In the genomic region with DNA sequence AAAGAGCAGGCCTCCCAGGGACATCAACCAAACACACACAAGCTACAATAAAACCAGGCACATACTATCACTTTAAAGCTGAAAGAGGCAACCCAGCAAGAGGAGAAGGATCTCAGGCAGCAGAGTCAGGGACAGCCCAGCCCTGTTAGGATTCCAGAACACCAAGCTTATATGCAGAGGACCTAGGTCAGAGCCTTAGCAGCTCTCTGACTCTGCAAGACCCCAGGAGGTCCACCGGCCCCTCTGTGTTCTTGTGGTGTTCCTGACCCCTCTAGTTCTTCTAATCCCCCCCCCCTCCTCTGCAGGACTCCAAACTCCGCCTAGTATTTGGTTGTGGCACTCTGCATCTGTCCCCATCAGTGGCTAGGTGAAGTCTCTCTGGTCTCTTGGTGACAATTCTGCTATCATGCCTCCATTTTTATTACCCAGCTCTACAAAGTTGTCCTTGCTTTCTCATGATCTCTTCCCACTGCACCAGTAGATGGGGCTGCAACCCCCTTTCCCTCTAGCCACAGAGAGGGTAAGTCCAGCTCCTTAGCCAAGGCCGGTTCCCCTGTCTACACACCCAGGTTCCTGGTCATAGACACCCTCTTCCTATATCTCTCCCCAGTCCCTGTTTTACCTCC, we compare ENCODE assay signal across 8 mouse cellular contexts. TPM values are rescaled to one million over a fixed set of nuclear protein-coding genes. Genes with fewer than 3 reads are reported as not detected.
DNase-seq lines count a peak whose midpoint lies in the region; ATAC-seq and TF ChIP-seq lines count a peak whose summit lies in the region.

No protein-coding gene starts in this region.

- DNase-seq in kidney, adult 9 months, result no peak
- no peak for DNase-seq in brain, embryonic 14.5 days (ENCODE audit: low read depth)
- no peak for DNase-seq in thymus, postnatal 25 days
- no peak for DNase-seq in spleen, postnatal 4 days (ENCODE audit: low spot score in 2 of 2)
- no peak for DNase-seq in right cerebral cortex, postnatal 36 days (ENCODE audit: low spot score in 2 of 2)

- H3K4me3 ChIP-seq in kidney, embryonic 15.5 days (replicated peaks), result no peak overlapping the region
- no peak overlapping the region for H3K4me3 ChIP-seq in ES-Bruce4 (ENCODE audit: low read depth, low read length)
- no peak overlapping the region for H3K4me3 ChIP-seq in liver, embryonic 16.5 days (ENCODE audit: low read depth, low read length)

- peaks cover 22% of the 10 kb centered on the region for H3K4me1 ChIP-seq in kidney, embryonic 15.5 days
- peaks cover 1% of the 10 kb centered on the region for H3K4me1 ChIP-seq in ES-Bruce4 (ENCODE audit: control insufficient read depth, insufficient read depth, low read length)
- peaks cover 14% of the 10 kb centered on the region for H3K4me1 ChIP-seq in liver, embryonic 16.5 days (ENCODE audit: control insufficient read depth, low read depth, low read length)

- 0 out of 2 replicates have a peak overlapping the region, but pooled peaks have one; percentile 6 for H3K27ac ChIP-seq in kidney, embryonic 15.5 days
- 0 out of 2 replicates have a peak overlapping the region, but pooled peaks have one; percentile 17 for H3K27ac ChIP-seq in ES-Bruce4 (ENCODE audit: insufficient read depth, low read length)
- H3K27ac ChIP-seq in liver, embryonic 16.5 days (ENCODE audit: low read length), result no peak overlapping the region

- 0 out of 2 replicates have a peak, but pooled peaks cover 6% of the 10 kb centered on the region for H3K27me3 ChIP-seq in kidney, embryonic 15.5 days
- no peaks in the 10 kb centered on the region for H3K27me3 ChIP-seq in ES-Bruce4 (ENCODE audit: control insufficient read depth, insufficient read depth, low read length, poor library complexity, severe bottlenecking)
- H3K27me3 ChIP-seq in liver, embryonic 16.5 days (ENCODE audit: control insufficient read depth, insufficient read depth, low read depth, low read length), result no peaks in the 10 kb centered on the region; the same call in 1 of the 2 replicates

- TF ChIP-seq EP300 in ES-Bruce4 (IDR thresholded peaks at IDR 0.05; ENCODE audit: insufficient read depth, low read depth, low read length), result no peak

- H3K9me3 ChIP-seq in kidney, embryonic 15.5 days (replicated peaks), result no peaks in the 10 kb centered on the region
- no peaks in the 10 kb centered on the region for H3K9me3 ChIP-seq in ES-Bruce4 (replicated peaks; ENCODE audit: control insufficient read depth, insufficient read depth, low read length, poor library complexity, severe bottlenecking)
- no peaks in the 10 kb centered on the region for H3K9me3 ChIP-seq in liver, embryonic 16.5 days (replicated peaks; ENCODE audit: control insufficient read depth, low read length)

- peak; percentile 59 for TF ChIP-seq CTCF in ES-Bruce4 (IDR thresholded peaks at IDR 0.05; ENCODE audit: low read depth, low read length)
- TF ChIP-seq CTCF in brain, embryonic 14.5 days (IDR thresholded peaks at IDR 0.05; ENCODE audit: borderline replicate concordance, extremely low read depth, insufficient read depth, insufficient read length), result peak; percentile 38; the same call in 1 of the 2 replicates

- 0 out of 2 replicates have a peak overlapping the region, but pooled peaks have one; percentile 10 for H3K9ac ChIP-seq in kidney, embryonic 15.5 days
- H3K9ac ChIP-seq in ES-Bruce4 (ENCODE audit: low read depth, poor library complexity, severe bottlenecking), result peak overlapping the region; percentile 27; the same call in 1 of the 2 replicates
- H3K9ac ChIP-seq in liver, embryonic 16.5 days (ENCODE audit: low read depth, low read length), result peak overlapping the region; percentile 4; the same call in 1 of the 2 replicates

- no peak for ATAC-seq in kidney, embryonic 15.5 days (replicated peaks; ENCODE audit: low FRiP score)
- ATAC-seq in liver, embryonic 16.5 days (ENCODE audit: low read depth), result no peak

- no peak for TF ChIP-seq POLR2A in ES-Bruce4 (IDR thresholded peaks at IDR 0.05; ENCODE audit: insufficient read depth, low read length)
- no peak for TF ChIP-seq POLR2A in brain, embryonic 14.5 days (IDR thresholded peaks at IDR 0.05; ENCODE audit: borderline replicate concordance, extremely low read depth, insufficient read depth, insufficient read length, poor library complexity, severe bottlenecking)

- peak overlapping the region; percentile 67; the same call in 1 of the 2 replicates for H3K4me2 ChIP-seq in kidney, embryonic 15.5 days
- no peak overlapping the region for H3K4me2 ChIP-seq in liver, embryonic 16.5 days (ENCODE audit: low read depth, low read length)

- WGBS in kidney, embryonic 15.5 days, result 50% methylated on average over 3 of the region's 3 CpGs
- WGBS in liver, embryonic 16.5 days (ENCODE audit: insufficient replicate concordance), result 42% methylated on average over 3 of the region's 3 CpGs

- H3K36me3 ChIP-seq in kidney, embryonic 15.5 days, result peaks cover 26% of the 10 kb centered on the region
- peaks cover 5% of the 10 kb centered on the region; the same call in 1 of the 2 replicates for H3K36me3 ChIP-seq in ES-Bruce4 (ENCODE audit: control insufficient read depth, insufficient read depth, low read length, poor library complexity, severe bottlenecking)
- H3K36me3 ChIP-seq in liver, embryonic 16.5 days (ENCODE audit: control insufficient read depth, insufficient read depth), result peaks cover 21% of the 10 kb centered on the region

RNA-seq across cellular contexts. Expression of gene Mlst8, which starts 1.4 kb away (rescaled TPM):
- polyA plus RNA-seq in kidney, embryonic 15.5 days (2015; fragmentation: Nextera tagmentation; extraction: Ambion mirVana), result 29.0 and 36.1 TPM in 2 replicates
- 20.4 and 22.8 TPM in 2 replicates for polyA plus RNA-seq in ES-Bruce4 (2011; ENCODE audit: insufficient read depth, insufficient read length, low read depth, missing spikeins)
- polyA plus RNA-seq in brain, embryonic 14.5 days (2012; rRNA removed), result 47.1 and 53.7 TPM in 2 replicates
- polyA plus RNA-seq in liver, embryonic 16.5 days (2015; fragmentation: Nextera tagmentation; extraction: Ambion mirVana), result 11.8 and 11.9 TPM in 2 replicates

RNA-seq across cellular contexts. Expression of gene Bricd5, which starts 6.6 kb away (rescaled TPM):
- polyA plus RNA-seq in kidney, embryonic 15.5 days (2015; fragmentation: Nextera tagmentation; extraction: Ambion mirVana), result 0.39 and 0.58 TPM in 2 replicates
- polyA plus RNA-seq in ES-Bruce4 (2011; ENCODE audit: insufficient read depth, insufficient read length, low read depth, missing spikeins), result not detected in 2 replicates
- 0.48 and 0.77 TPM in 2 replicates for polyA plus RNA-seq in brain, embryonic 14.5 days (2012; rRNA removed)
- not detected in 2 replicates for polyA plus RNA-seq in liver, embryonic 16.5 days (2015; fragmentation: Nextera tagmentation; extraction: Ambion mirVana)

RNA-seq across cellular contexts. Expression of gene Caskin1, which starts 8.1 kb away (rescaled TPM):
- 1.8 and 2.3 TPM in 2 replicates for polyA plus RNA-seq in kidney, embryonic 15.5 days (2015; fragmentation: Nextera tagmentation; extraction: Ambion mirVana)
- polyA plus RNA-seq in ES-Bruce4 (2011; ENCODE audit: insufficient read depth, insufficient read length, low read depth, missing spikeins), result 1.7 and 3.3 TPM in 2 replicates
- polyA plus RNA-seq in brain, embryonic 14.5 days (2012; rRNA removed), result 91.5 and 142 TPM in 2 replicates
- polyA plus RNA-seq in liver, embryonic 16.5 days (2015; fragmentation: Nextera tagmentation; extraction: Ambion mirVana), result 0.08 and 0.13 TPM in 2 replicates

RNA-seq across cellular contexts. Expression of gene Pgp, which starts 10.1 kb away (rescaled TPM):
- polyA plus RNA-seq in kidney, embryonic 15.5 days (2015; fragmentation: Nextera tagmentation; extraction: Ambion mirVana), result 49.9 and 53.3 TPM in 2 replicates
- 15.4 and 16.4 TPM in 2 replicates for polyA plus RNA-seq in ES-Bruce4 (2011; ENCODE audit: insufficient read depth, insufficient read length, low read depth, missing spikeins)
- 49.6 and 52.2 TPM in 2 replicates for polyA plus RNA-seq in brain, embryonic 14.5 days (2012; rRNA removed)
- 48.2 and 49.0 TPM in 2 replicates for polyA plus RNA-seq in liver, embryonic 16.5 days (2015; fragmentation: Nextera tagmentation; extraction: Ambion mirVana)

RNA-seq across cellular contexts. Expression of gene E4f1, which starts 10.2 kb away (rescaled TPM):
- polyA plus RNA-seq in kidney, embryonic 15.5 days (2015; fragmentation: Nextera tagmentation; extraction: Ambion mirVana), result 29.9 and 36.7 TPM in 2 replicates
- polyA plus RNA-seq in ES-Bruce4 (2011; ENCODE audit: insufficient read depth, insufficient read length, low read depth, missing spikeins), result 13.0 and 15.3 TPM in 2 replicates
- polyA plus RNA-seq in brain, embryonic 14.5 days (2012; rRNA removed), result 89.5 and 99.5 TPM in 2 replicates
- polyA plus RNA-seq in liver, embryonic 16.5 days (2015; fragmentation: Nextera tagmentation; extraction: Ambion mirVana), result 11.4 and 12.3 TPM in 2 replicates

Comparison
In these comparisons a context has a peak if more than half of its experiments do, and no peak if none do; other contexts are left out.
1. RNA of gene Caskin1, which starts 8.1 kb away (polyA plus RNA-seq): 91.5 to 142 TPM in brain, embryonic 14.5 days; 1.8 to 2.3 TPM in kidney, embryonic 15.5 days, 1.7 to 3.3 TPM in ES-Bruce4 and 0.08 to 0.13 TPM in liver, embryonic 16.5 days; every median in the first group is over 10 times any median in the second.
2. Peak in every context shown above with its lines, with median percentiles within 50 percentile points of each other: H3K9ac ChIP-seq.